Mouse (Mus musculus) frontal cortex, postnatal 14 days (tissue): ENCODE results near the gene Ogfod3.

Source experiments
- DNase-seq, 2 experiments: peaks; one replicate each; pipeline ENCODE4 v3.0.0; 2022; ENCODE audit warnings: low spot score in 2 of 2

The Ogfod3 gene

DNA sequence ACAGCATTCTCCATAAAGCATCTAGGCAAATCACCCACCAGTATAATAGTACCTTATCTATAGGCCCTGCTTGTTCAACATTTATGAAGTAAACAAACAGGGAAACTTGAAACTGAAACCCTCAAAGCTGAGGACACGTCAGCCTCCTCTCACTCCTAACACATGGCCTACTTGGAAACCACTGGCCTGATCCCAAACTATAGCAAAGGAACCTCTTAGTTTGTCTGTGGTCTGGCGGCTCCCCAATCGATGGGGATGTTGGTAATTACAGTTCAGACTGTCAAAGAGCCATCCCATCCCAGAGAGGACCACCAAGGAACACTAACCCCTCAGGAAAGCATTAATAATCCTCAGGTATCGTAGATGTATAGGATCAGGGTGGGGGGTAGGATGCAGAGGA is 4.7 kb downstream of the Ogfod3 start:
- no peak for DNase-seq

DNA sequence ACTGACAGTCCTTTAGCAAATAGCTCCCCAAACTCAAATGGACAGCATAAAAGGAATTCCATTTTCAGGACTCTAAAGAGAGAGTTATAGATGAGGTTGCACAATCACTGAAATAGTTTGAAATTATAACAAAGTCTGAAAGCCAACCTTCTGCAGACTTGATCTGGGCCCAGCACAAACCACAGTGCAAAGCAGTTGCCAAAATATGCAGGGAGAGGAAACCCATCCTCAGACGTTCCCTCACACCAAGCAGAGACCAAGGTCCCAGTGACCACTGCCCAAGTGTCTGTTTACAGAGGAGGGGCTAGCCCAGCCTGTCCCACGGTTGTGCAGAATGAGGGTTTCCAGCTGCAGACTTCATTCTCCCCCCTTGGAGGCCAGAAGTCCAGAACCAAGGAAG is 5.9 kb downstream of the Ogfod3 start:
- no peak for DNase-seq

GRCm38 (mm10) chr11:121193415-121193814 is 11.1 kb downstream of the Ogfod3 start:
- no peak for DNase-seq

GRCm38 (mm10) chr11:121192742-121193141 is 11.8 kb downstream of the Ogfod3 start:
- no peak for DNase-seq

DNA sequence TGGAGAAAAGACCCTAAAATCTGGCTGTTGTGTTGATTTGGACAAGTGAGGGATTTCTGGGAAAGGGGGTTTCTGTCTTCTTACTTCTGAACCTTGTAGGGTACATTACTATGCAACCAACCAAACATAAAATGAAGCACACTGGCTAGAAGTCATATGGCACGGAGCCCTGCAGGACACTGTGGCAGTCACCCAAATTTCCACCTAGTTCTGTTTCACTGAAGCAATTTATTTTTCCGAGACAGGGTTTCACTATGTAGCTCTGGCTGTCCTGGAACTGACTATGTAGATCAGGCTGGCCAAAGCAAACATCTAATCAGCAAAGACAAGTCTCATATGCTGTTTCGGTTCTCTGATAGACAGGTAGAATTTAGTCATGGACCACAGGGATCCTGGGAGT is 14.8 kb downstream of the Ogfod3 start:
- DNase-seq = no peak

GRCm38 (mm10) chr11:121176285-121177270 is 27.9 kb downstream of the Ogfod3 start:
- no peak for DNase-seq

- no peak for DNase-seq
These were observed 30.3 kb downstream of the Ogfod3 start for GRCm38 (mm10) chr11:121174234-121174633.

DNA sequence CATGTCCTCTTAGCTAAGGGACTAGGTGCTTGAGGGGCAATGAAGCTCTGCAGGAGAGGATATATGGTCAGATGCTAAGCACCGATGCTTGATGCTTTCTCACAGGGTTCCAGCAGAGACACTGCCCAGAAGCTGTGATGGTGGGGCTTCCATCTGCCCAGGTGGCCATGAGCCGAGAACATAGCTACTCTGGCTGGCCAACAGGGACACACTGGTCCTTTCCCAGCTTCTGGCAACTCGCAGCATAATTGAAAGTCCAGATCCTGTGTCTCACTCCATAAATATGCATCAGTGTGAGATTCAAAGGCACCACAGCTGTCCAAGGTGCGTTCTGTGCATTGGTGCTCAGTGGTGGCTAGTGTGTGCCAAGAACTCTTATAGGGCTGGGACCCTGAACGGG is 31.3 kb downstream of the Ogfod3 start:
- DNase-seq = no peak

DNA sequence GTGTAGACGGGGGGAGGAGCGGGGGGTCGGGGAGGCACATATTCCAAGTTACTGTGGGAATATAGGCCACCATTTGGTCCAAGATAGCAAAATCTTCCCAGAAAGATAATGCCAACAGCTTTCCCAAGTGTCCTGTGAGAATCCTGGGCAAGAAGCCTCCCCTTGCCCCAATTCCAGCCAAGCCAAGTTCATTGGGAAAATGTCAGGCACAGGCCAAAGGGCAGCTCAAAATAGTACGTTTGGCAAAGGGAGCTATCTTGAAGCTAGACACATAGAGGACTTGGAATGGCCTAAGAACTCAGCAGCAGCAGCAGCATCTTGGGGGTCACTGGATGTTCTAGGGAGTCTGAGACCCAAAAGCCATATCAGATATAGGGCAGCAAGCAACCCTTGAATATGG is 40.8 kb downstream of the Ogfod3 start:
- DNase-seq = no peak

DNA sequence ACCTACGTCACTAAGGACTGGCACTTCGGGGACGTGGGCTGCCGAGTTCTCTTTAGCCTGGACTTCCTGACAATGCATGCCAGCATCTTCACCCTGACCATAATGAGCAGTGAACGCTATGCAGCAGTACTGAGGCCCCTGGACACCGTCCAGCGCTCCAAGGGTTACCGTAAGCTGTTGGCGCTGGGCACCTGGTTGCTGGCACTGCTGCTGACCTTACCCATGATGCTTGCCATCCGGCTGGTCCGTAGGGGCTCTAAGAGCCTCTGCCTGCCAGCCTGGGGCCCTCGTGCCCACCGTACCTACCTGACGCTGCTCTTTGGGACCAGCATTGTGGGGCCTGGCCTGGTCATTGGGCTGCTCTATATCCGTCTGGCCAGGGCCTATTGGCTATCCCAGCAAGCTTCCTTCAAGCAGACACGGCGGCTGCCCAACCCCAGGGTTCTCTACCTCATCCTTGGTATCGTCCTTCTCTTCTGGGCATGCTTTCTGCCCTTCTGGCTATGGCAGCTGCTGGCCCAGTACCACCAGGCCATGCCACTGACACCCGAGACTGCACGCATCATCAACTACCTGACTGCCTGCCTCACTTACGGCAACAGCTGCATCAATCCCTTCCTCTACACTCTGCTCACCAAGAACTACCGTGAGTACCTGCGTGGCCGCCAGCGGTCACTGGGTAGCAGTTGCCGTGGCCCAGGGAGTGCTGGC is 43.7 kb downstream of the Ogfod3 start:
- DNase-seq = no peak

- DNase-seq = no peak
These were observed 44.5 kb downstream of the Ogfod3 start, which contains the start of gene Uts2r for GRCm38 (mm10) chr11:121159971-121160370. TSS of gene Uts2r (plus strand) at chr11:121160271.

GRCm38 (mm10) chr11:121156411-121156891 is 48.1 kb downstream of the Ogfod3 start:
- DNase-seq = no peak

- DNase-seq = no peak
These were observed 50.3 kb downstream of the Ogfod3 start for GRCm38 (mm10) chr11:121154203-121154602.

GRCm38 (mm10) chr11:121148193-121148592 is 56.3 kb downstream of the Ogfod3 start:
- DNase-seq = no peak

- no peak for DNase-seq
These were observed 58.6 kb downstream of the Ogfod3 start, which contains the start of gene Tex19.1 for GRCm38 (mm10) chr11:121145865-121146264. TSS of gene Tex19.1 (plus strand) at chr11:121146143.

DNA sequence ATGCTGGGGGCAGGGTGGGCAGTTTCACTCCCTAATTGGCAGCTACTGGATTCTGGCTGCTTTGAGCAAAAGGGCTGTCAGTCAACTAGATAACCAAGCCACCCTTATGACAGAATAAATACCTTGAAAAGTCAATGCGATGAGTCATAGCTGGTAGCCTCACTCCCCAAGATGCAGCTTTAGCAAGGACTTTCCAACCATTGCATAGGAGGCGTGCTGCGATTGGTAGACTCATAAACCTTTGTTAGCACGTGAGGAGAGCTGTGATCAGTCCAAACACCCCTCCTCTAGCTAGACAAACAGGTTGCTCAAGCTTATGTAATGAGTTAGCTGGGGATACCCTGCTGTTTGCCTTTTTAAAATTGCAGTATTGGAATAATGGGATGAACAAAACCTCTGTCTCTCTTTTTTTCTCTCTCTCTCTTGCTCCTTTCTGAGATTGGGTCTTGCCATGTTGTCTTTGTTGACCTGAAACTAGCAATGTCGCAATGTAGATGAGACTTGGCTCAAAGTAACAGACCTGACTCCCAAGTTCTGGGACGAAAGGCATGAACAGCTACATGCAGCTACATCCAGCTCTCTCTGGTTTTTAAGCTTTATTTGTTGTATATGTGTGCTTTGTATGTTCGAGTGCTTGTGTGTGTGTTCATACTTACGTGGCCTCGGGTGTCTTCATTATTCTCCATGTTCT is 61.0 kb downstream of the Ogfod3 start:
- no peak for DNase-seq

DNA sequence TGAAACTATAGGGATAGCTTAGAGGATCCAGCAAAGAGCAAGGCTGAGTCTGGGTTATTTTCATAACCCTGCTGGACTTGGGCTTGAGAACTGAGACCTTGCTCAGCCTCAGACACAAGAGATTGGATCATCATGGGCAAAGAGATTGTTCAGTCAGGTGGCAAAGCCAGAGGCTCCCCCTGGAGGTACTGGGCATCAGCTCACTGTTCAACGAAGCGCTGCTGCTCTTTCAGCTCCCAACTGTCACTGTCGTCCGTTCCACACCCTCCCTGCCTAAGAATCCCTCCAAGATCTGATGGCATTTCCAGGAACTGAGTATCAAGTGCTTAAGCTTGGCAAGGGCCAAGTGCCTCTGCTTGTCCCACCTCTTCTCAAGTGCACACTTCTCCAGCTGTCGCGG is 65.8 kb downstream of the Ogfod3 start:
- no peak for DNase-seq

DNA sequence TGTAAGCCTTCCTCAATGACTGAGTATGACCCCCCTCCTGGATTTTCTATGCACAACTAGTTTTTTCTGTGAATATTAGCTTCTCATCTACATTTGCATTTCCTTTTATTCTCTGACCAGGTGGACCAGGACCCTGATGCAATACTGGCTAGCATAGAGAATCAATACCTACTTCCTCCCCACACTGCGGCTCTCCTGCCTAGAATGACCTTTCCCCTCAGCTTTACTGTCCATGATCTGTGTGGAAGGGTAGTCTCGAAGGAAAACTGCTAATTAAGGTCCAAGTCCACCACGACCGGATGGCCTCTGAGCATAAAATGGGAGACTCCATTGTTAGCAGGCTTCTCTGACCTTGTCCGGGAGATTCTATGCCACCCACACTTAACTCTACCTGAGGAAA is 66.8 kb downstream of the Ogfod3 start:
- DNase-seq = no peak

DNA sequence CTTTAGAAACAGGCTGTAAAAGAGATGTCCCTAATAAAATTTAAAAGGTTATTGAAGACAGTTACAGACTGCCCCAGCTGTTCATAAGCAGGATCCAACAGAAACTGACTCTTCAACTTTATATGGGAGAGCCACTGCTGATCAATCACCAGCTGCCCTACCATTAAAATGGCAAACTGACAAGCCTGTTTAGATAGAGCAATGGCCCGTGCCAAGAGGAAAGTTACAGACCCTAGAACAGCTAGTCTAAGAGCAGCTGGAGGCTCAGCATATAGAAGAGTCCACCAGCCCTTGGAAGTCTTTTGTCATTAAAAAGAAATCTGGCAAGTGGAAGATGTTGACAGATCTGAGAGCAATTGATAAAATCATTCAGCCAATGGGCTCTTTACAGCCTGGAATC is 69.9 kb downstream of the Ogfod3 start:
- DNase-seq = no peak

DNA sequence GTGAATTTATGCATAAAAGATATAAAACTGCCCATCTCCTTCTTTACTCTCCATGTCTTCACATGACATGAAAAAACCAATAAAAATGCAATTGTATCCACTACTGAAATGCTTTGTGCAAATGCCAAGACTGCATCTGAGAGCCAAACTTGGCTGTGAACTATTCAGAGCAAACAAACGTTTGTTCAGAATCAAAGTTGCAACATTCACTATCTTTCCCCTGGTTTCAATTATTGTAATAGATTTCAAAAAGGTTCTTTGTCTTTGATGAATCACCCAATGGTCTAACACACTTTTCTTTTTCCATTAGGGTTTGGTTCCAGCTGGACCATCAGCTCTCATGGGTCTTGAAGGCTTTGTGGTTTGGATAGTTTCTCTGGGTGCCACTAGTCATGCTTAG is 74.9 kb downstream of the Ogfod3 start:
- no peak for DNase-seq
